Mouse (Mus musculus) CD4-positive, CD25-positive, alpha-beta regulatory T cell, adult 4 months (primary cell): ENCODE data around the gene Wnt3a. TPM values are rescaled to one million over a fixed set of nuclear protein-coding genes. Genes with fewer than 3 reads are reported as not detected.

Experiments used
- ATAC-seq: one replicate; pipeline ENCODE4 v1.8.0; 2017
- polyA plus RNA-seq, 2 experiments: library from polyadenylated mRNA; unstranded; fragments of 100-300 nt; shearing (Covaris generic); gene quantifications; one replicate each; pipeline ENCODE4 v1.2.1; 2017

The Wnt3a gene
- polyA plus RNA-seq: not detected

DNA sequence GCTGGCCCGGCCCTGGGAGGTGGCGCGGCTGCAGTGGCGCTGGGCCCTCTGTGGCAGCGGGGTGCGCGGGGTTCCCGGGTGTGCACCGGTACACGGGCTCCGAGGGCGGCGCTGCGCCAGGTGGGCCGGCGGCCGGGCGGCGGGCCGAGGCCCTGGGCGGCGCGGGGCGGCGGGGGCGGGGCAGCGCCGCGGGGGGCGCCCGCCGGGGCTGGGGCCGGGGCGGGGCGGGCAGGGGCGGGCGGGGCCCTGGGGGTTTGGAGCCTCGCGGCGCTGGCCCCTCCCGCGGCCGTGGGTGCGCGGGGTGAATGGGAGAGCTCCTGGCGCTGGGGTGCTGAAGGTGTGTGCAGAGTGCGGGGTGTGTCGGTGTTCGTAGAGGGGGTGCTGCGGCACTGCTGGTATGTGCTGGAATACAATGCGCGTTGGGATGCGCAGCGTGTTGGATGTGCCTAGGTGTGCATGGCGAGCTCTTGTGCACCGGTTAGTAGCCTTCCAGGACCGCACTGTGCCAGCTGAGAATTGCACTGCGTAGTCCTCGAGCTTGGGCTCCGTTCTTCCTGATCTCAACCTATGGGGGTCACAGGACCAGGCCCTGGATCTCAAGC, at the start of gene Wnt3a:
Gene Wnt3a (minus strand): TSS at position 51 of the 602 bp plus-strand sequence.
- ATAC-seq: no peak

DNA sequence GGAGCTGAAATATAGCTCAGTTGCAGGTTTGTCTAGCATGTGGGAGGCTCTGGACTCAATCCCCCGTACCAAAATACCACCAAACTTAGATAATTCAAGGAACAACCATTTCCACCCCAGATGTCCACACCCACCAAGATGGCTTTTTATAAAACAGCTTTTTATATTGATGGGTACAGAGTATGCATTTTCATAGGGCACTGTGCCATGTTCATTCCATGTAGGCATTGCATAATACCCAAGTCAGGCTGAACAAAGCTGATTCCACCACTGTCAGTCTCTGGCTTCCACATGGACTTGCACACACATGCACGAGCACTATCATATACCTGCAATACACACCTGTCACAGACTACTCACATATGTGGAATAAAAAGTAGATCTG, 48.2 kb upstream of the Wnt3a start:
- no peak for ATAC-seq

DNA sequence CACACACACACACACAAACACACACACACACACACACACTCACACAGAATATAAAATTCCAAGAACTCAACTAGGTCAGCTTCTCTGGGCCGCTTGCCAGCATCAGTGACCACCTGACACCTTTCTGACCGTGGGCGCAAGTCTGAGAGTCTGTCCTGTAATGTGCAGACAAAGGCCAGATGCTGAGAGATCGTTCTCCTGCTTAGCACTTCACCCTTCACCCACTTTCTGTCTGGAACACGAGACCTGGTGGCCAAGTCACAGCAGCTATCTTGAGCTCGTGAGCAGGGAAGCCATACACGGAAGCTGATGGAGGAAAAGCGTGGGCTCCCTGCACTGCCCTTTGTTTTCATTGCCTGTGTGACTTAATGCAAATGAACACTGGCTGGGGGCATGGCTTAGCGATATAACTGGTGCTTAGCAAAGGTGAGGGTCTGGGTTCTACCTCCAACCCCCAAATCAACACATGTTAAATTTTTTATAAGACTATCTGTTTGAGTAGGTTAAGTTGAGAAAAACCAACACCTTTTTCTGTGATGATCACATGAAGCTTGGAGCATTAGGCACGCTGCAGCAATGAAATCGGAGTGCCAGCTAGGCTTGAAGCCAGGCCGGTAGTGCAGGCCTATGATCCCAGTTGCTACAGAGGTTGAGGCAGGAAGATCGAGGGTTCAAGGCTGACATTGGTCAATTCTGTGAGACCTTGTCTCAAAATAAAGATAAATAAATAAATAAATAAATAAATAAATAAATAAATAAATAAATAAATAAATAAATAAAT, 47.6 kb upstream of the Wnt3a start:
- no peak for ATAC-seq

DNA sequence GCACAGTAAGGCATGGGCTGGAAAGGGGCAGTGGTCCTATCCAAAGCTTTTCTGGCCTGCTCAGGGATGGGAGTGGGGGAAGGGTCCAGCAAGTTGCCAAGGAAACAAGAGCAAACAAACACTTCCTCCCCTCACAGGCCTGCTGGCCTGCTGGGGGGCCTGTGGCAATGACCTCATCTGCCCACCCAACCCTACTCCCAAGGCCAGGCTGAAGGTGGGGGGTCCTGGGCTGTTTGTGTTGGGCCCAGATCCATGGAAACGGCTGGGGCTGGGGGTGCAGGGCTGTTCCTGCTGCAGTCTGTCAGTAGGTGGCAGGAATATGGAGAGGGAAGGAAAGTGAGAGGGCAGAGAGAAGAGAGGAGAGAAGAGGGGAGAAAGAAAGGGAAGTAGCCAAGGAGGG, 45.8 kb upstream of the Wnt3a start:
- ATAC-seq: no peak

DNA sequence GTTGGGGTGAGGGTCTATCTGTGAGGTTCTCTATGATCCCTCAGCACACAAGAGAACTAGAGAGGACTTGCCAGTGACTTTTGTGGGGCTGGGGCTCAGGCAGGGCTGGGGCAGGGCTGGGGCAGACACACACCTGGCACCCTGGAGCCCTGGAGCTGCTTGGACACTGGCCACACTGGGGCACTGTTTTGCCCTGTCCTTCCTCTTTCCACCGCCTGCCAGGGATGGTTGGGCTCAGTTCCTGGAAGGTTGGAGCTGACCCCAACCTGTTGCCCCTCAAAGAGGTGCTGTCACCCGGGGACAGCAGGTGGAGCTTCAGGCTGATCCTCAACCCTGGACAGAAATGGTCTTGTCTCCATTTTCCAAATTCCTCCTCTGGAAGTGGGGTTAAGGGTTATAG, 45.4 kb upstream of the Wnt3a start:
- ATAC-seq: no peak

DNA sequence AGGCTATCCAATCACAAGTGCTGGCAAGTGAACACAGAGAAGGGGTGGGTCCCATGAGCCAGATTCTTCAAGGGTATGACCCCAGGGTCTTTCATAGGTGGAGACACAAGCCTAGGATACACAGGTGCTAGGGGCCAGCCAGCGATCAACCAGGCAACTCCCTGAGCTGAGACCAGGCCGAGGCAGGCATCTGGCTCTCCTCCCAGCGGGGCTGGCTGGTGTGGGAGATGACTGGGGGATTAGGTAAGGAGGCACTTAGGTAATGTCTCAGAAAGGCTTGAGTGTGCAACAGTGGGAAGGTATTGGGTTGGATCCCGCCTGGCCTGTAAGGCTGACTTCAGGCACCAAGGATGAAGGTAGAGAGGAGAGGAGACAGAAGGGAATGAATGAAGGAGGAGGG, 44.6 kb upstream of the Wnt3a start:
- no peak for ATAC-seq

DNA sequence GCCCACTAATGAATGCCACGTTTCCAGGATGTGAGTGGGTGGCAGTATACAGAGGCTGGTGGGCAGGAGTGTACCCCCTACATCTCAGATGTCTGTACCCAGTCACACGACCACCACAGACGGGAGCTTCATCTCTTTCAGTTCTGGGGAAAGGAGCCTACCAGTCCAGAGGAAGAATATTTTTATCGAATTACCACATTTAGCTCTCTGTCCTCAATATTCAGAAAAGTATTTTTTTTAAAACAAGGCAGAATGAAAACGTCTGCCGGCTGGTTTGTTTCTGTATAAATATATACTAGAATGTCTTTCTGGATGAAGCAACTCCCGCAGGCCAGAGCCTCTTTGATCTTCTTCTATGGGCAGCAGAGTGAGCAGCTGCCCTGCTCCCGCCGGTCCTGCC, 42.4 kb upstream of the Wnt3a start:
- ATAC-seq: no peak

DNA sequence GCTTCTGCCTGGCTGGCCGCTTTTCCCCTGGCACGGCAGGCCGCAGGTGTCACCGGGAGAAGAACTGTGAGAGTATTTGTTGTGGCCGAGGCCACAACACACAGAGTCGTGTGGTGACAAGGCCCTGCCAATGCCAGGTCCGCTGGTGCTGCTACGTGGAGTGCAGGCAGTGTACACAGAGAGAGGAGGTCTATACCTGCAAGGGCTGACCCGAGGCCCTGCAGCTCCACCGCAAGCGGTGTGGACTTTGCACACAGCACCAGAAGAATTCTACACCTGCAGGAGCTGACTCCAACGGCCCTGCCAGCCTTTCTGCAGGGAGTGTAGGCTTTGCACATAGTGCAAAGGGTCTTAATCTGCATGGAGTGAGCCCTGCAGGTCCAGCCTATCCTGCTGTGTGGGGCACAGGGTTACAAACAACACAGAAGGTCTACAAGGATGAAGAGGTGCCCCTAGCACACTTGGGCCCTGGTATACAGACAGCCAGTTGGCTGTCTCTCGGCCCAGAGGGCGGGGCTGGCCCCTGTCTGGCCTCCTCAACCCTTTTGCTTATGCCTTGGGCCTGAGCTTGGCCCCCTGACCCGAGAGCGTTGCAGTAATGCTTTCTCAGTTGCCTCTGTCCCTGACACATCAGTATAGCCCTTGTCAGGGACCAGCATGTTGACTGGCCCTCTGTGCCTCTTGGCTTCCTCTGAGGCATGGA, 40.8 kb upstream of the Wnt3a start:
- no peak for ATAC-seq

DNA sequence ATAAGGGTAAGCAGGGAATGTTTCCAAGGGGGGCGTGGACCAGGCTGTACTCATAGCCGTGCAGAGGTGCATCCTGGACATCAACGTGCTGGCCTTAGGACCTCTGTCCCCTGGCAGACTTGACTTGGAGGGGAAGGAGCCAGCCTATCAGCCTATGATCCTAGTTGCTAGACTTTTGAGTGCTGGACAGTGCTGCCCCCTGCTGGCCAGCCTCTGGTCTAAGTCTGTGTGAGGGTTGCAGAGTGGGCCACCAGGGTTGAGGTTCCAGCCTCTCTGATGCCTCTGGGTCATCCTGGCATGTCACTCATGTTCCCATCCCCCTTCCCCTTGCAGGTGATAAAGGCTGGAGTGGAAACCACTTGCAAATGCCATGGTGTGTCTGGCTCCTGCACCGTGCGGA, 40.0 kb upstream of the Wnt3a start:
- ATAC-seq: no peak

DNA sequence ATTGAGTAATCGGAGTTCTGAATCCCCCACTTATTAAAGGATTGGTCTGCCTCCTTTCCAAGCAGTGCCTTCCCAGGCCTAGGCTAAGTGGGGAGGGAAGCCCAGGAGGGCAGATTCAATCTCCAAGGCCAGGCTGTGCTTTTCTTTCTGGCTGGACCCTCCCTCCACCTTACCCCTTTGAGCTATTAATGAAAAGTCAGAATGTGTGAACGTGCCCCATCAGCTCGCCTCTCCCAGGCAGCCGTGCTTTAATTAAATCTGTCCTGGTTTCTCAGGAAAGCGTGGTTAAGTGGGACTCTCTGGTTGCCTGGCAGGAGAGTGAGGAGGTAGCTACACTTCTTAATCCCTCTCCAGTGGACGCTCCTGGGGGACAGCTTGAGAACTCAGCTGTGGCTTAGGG, 39.1 kb upstream of the Wnt3a start:
- no peak for ATAC-seq

DNA sequence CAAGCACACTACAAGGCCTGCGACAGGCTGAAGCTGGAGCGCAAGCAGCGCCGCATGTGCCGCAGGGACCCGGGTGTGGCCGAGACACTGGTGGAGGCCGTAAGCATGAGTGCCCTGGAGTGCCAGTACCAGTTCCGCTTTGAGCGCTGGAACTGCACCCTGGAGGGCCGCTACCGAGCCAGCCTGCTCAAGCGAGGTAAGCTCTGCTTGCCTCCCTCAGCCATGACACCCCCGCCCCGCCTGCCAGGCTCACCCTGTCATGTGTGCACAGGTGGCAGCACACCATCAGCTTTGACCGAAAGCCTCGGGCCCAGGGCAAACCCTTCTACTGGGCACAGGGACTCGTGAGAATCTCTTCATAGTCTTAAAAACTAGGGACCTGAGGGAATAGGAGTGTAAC, 37.1 kb upstream of the Wnt3a start:
- ATAC-seq: no peak

DNA sequence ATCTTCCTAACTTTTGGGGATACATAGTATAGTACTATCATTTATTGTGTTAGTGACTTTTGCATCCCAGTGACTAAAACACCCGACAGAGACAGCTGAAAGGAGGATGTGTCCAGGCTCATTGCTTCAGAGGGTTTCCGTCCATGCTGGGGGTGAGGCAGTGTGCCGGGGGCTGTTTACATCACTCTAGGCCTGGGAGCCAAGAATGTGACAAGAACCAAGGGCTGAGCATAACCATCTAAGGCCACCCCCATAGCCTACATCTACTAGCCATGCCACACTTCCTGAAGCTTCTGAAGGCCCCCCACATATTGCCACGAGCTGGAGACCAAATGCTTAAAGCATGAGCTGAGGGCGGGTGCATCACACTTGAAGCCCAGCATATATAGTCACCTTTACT, 34.2 kb upstream of the Wnt3a start:
- no peak for ATAC-seq

DNA sequence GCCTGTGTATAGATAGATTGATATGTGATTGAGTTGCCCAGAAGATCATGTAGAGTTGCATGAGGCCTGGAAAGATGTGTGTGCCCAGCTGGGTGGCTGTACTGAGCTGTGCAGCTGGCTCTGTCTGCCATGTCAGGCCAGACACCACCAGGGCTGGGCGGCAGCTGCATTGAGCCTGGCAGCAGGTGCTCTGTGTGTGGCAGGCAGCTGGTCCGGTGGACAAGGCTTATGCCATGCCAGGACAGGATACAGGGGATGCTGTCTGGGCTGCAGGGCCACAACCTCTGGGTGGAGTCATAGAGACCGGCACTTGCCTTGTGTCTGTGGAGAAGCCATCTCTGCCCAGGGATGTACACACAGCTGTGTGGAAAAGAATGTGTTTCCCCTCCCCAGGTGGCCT, 32.4 kb upstream of the Wnt3a start:
- ATAC-seq: no peak

DNA sequence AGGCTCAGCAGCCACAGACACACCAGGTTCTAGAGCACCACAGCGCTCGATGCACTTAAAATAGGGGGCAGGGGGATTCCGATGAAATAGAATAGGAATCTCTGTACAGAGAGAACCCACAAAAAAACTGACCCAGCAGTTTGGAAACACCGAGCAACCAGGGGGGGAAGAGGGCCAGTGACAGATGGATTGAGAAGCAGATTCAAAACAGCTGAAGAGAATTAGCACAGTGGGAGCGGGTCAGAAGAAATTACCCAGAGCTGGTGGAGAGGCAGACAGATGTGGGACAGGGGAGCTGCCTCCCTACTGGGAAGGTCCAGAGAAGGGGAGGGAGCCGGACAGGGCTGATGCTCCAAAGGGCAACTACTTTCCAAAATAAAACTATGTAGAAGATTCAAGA, 26.0 kb upstream of the Wnt3a start:
- ATAC-seq: no peak

DNA sequence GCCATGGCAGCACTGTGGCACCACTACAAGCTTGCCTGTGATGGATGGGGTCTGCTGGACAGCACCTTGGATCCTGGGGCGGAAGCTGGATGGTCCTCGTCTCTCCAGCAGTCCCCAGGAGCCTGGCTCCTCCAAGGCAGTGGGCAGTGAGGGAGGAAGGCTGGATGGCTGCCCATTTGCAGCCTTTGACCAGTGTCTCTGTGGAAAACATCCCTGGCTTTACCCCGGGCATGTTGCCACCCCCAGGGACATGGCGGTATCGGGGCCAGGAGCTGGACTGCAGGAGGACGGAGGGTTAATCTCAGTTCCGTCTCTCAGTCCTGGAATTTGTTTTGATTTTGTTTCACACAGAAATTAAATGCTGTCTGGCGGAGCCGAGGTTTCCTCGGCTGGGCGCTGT, 23.4 kb upstream of the Wnt3a start:
- no peak for ATAC-seq

DNA sequence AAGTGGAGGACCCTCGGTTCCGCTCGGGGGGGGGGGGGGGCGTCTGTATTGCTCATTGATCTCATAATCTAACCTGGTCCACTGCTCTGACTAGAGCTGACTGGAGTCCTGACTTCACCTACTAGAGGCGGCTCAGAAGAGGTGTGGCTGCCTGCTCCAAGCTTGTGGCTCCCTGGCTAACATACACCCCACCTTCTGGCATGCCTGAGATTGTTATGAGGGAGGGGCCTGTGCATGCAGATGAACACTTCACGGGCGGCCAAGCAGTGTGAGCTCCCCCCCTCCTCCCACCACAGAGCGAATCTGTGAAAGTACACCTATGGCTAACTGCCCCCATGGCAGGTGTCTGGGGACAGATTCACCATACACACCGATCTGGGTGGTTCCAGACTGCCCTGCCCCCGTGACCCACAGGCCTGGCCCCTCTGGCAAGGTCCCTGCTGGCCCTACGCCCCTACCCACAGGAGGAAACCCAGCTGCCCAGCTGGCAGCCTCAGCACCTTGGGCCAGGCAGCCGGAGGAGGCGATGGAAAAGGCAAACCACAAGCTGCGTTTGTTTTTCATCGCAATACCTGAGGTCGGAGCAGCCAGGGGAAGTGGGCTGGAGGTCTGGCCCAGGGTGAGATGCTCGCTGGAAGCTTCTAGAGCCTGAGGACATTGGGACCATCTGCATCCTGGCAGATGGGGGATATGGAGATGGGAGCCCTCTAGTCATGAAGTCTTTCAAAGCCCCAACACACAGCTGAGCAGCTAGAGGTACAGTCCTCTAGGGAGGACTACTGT, 22.7 kb upstream of the Wnt3a start:
- ATAC-seq: no peak

DNA sequence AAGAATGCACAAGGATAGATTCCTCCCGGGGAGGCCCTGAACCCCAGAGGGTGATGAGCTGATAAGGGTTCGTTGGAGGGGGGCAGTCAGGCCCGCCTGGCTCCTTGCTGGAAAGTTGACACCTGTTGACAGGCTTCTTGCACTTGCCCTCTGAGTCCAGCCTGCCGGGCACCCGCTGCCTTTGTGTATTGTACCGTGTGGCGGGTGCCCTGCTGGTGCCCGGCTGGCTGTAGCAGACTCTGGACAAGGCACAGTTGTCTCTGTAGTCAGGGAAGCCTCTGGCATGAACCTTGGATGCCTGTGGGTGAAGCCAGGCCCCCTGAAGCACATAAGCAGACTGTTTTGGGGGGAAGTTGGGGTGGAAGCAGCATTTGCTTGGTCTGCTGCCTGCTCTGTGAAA, 21.9 kb upstream of the Wnt3a start:
- no peak for ATAC-seq

DNA sequence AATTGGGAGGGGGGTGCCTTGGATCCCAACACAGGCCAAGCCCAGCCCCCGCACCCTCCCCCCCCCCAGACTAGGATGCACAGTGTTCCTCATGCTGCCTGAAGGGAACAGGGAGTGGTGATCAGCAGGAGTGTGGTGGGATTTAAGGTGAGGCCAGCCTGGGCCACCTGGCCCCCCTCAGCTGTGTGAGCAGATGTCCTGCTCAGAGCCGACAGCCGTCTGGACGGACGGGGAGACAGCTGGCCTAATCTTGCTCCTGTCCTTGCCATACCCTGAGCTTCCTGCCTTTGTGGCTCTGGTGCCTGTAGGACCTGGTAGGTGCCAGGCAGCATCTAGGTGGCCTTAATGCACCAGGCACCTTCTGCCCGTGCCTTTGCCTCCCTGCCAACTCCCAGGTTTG, 21.5 kb upstream of the Wnt3a start:
- ATAC-seq: no peak

DNA sequence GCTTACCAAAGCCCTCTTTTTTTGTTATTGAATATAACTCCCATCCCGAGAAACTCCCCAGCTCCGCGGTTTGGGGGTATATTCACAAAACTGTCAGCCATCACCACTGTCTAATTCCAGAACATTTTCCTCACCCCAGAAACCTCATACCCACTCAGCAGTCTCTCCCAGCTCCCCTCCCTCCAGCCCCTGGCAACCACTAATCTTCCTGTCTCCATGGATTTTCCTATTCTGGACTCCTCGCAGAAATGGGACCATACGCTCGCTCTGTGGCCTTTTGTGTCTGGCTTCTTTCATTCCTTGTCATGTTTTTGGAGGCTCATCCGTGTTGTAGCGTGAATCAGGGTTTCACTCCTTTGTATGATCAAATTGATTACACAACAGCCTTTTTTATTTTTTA, 19.4 kb upstream of the Wnt3a start:
- no peak for ATAC-seq

DNA sequence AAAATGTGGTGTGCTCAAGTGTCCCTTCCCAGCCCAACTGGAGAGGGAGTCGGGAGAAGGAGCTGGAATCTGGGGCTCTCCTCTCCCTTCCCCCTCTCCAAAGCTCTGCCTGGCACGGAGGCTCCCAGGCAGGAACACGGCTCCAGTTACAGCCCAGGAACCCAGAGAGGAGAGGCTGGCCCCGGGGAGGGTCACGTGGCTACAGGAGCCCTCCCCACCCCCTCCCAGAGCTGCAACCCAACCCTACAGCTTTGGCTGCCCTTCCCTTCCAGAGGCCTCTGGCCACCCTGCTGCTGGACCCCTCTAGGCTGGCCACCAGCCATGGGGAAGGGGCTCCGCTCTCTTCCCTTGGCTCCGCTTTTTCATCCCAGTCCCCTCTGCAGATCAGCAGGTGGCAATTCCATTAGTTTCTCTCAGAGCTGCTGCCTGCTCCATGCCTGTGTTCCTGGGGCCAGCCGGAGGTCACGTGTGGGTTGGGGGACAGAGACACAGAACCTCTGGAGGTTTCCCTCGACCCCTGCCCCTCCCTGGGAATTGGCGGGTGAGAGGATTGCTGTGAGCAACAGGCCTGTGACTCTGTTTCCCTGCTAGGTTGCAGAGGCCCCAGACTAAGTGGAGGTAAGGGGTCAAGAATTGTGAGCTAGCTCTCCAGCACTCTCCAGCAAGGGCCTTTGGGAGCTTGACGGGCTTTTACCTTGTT, 18.7 kb upstream of the Wnt3a start:
- no peak for ATAC-seq

DNA sequence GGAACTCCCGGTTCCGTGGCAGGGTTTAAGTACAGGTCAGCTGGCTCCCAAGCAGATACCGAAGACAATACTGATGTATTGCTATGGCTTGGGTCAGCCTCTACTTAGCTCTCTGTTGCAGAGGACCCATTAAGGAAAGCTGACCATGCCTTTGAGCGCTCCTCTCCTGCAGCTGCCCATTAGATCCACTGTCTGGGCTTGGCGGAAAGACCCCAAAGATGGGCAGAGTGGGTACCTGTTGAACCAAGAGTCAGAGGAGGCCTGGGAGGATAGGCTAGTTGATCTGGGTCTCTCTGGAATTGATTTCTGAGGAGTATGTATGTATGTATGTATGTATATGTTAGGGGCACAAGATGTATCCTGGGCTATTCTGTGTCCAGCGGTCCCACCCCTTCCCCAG, 18.1 kb upstream of the Wnt3a start:
- no peak for ATAC-seq

DNA sequence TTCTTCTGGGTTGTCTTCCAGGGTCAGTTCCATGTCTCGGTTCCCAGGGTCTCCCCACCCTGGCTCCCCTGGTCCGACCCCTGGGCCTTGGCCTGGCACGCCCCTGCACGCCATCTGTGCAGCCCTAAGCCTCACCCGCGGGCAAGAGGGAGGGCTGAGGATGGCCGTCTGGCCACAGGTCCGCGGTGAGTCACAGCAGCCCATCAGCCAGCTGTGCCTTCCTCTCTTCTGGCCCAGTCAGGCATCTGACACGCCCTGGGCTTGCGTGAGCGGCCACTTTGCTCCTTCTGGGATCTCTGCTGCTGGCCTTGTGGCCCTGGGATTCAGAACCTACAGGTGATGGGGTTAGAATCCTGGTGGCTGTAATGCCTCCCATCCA, 17.6 kb upstream of the Wnt3a start:
- no peak for ATAC-seq
